30 mouse cellular contexts compared by ENCODE assay signal in the genomic region with DNA sequence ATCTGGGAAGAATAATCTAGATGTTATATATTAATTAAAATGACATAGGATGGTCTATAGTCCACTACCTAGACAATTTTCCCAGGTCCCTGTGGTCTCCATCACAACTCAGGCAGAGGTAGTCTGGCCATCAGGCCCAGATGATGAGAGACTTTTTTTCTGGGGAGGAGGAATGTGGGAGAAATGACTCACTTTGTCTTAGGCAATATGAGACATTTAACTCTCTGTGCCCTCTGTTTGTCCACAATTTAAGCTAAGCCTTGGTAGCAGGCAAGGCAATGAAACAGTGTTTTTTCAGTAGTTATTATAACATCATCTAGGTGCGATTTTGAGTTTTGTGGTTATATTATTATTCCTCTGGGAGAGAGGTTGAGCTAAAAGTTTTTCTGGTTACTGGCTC. TPM values are rescaled to one million over a fixed set of nuclear protein-coding genes. Genes with fewer than 3 reads are reported as not detected.
"Had no signal": no experiment of that assay in that cellular context is flagged by ENCODE, and none has a peak within 500 bp of the region (broad histone marks: within the 10 kb centered on the region; RNA-seq: fewer than 3 reads in every experiment).

No protein-coding gene starts in this region.

- DNase-seq: gastrocnemius, adult 2 months; gastrocnemius, postnatal 10 days; gastrocnemius, postnatal 25 days; heart, adult 18-20 months; heart, postnatal 10 days; heart, postnatal 4 days; kidney, adult 18-20 months; kidney, adult 8-10 months; kidney, postnatal 10 days; kidney, postnatal 25 days; layer of hippocampus, adult 9-11 months; layer of hippocampus, postnatal 36 days; liver; liver, embryonic 13.5 days had no signal

- ATAC-seq: hindbrain, embryonic 16.5 days; inflammation-experienced regulatory T-cells, adult 6 months; intestine, embryonic 15.5 days; intestine, postnatal 0 days had no signal

- H3K36me3 ChIP-seq: heart, embryonic 10.5 days; heart, embryonic 12.5 days; hindbrain, embryonic 10.5 days; hindbrain, embryonic 12.5 days; intestine, embryonic 15.5 days; limb, embryonic 10.5 days; limb, embryonic 12.5 days; liver, embryonic 13.5 days; liver, embryonic 15.5 days had no signal

- H3K4me3 ChIP-seq: gastrocnemius, adult 2 months; heart, embryonic 10.5 days; heart, embryonic 12.5 days; hindbrain, embryonic 10.5 days; hindbrain, embryonic 12.5 days; intestine, embryonic 15.5 days; left cerebral cortex, adult 2 months; limb, embryonic 10.5 days; limb, embryonic 12.5 days; liver, embryonic 13.5 days; liver, embryonic 15.5 days had no signal

- H3K27me3 ChIP-seq: heart, embryonic 12.5 days; hindbrain, embryonic 12.5 days; intestine, embryonic 15.5 days; limb, embryonic 12.5 days; liver, embryonic 13.5 days; liver, embryonic 15.5 days had no signal

- H3K4me2 ChIP-seq: heart, embryonic 12.5 days; hindbrain, embryonic 12.5 days; hindbrain, embryonic 14.5 days; intestine, embryonic 15.5 days; limb, embryonic 12.5 days; liver, embryonic 11.5 days; liver, embryonic 13.5 days; liver, embryonic 15.5 days had no signal

RNA-seq across cellular contexts. Expression of a gene that starts 48.0 kb away (rescaled TPM):
- total RNA-seq: granulocyte monocyte progenitor cell, adult 5-6 weeks; left cerebral cortex, adult 2 months; left cerebral cortex, postnatal 36 days had no signal
- polyA plus RNA-seq: inflammation-experienced regulatory T-cells, adult 6 months; limb, embryonic 12.5 days; liver, embryonic 13.5 days; liver, embryonic 15.5 days had no signal
